Comparison of ENCODE assay signal across 8 mouse cellular contexts in the genomic region with DNA sequence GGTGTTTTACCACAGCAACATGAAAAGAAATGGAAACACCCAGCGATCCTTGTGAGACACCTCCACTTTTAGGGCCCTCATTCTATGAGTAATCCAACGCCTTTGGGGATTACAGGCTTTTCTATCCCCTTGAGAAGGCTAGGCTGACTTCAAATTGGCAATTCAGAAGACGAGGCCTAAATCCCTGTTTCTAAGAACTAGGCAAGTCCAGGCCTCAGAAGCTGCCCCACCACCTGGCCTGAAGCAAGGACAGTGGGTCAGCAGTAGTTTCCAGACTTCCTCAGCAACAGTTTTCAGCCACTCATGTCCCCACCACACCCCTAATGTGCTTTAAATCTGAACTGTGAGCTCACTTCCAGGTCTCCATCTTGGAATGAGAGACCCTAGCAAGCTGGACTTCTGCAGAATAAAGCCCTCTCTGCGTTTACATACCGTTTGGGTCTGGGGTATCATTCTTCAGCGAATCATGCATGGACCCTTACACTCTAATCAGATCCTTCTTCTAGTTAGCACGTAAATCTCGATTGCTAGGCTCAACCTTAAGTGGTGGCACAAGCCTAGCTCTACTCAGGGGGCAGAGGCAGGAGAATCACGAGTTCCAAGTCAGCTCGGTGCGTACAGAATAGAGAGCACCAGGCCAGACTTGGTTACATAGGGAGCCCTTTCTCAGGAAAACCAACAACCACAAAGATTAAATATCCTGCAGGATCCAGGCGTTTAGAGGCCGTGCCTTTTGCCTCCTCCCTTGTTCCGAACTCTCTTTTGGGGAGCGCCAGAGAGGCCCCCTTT. TPM values are rescaled to one million over a fixed set of nuclear protein-coding genes. Genes with fewer than 3 reads are reported as not detected.
DNase-seq lines count a peak whose midpoint lies in the region; ATAC-seq lines count a peak whose summit lies in the region.

No protein-coding gene starts in this region.

- 32% methylated on average over 15 of the region's 15 CpGs for WGBS in lung, embryonic 16.5 days
- WGBS in forebrain, embryonic 11.5 days, result 33% methylated on average over 15 of the region's 15 CpGs
- WGBS in stomach, embryonic 15.5 days, result 36% methylated on average over 15 of the region's 15 CpGs

- peak; percentile 13 for DNase-seq in adrenal gland, postnatal 14 days
- no peak for DNase-seq in adrenal gland, adult 2 months
- DNase-seq in lung, postnatal 4 days, result no peak
- peak; percentile 59 for DNase-seq in forebrain, embryonic 11.5 days (ENCODE audit: low spot score)
- peak; percentile 8 for DNase-seq in liver
- DNase-seq in retina, postnatal 1 day, result no peak

- H3K27me3 ChIP-seq in lung, embryonic 16.5 days (ENCODE audit: control insufficient read depth, insufficient read depth, low read depth, low read length), result no peaks in the 10 kb centered on the region
- no peaks in the 10 kb centered on the region for H3K27me3 ChIP-seq in forebrain, embryonic 11.5 days (ENCODE audit: control insufficient read depth, insufficient read depth, low read length)
- no peaks in the 10 kb centered on the region for H3K27me3 ChIP-seq in stomach, embryonic 15.5 days (replicated peaks)

- peak; percentile 2; the same call in 1 of the 2 replicates for ATAC-seq in lung, embryonic 16.5 days (ENCODE audit: low read depth)
- peak; percentile 19 for ATAC-seq in forebrain, embryonic 11.5 days (replicated peaks; ENCODE audit: low FRiP score)
- ATAC-seq in stomach, embryonic 15.5 days (ENCODE audit: insufficient read depth, low FRiP score, low read depth), result no peak; the same call in 1 of the 2 replicates

- peak overlapping the region; percentile 99 for H3K4me3 ChIP-seq in lung, embryonic 16.5 days (ENCODE audit: low read length)
- peak overlapping the region; percentile 76 for H3K4me3 ChIP-seq in forebrain, embryonic 11.5 days (ENCODE audit: low read depth, low read length)
- peak overlapping the region; percentile 100 for H3K4me3 ChIP-seq in stomach, embryonic 15.5 days (replicated peaks)

- no peaks in the 10 kb centered on the region for H3K36me3 ChIP-seq in lung, embryonic 16.5 days (ENCODE audit: control insufficient read depth, insufficient read depth, low read length)
- no peaks in the 10 kb centered on the region for H3K36me3 ChIP-seq in forebrain, embryonic 11.5 days (ENCODE audit: control insufficient read depth, insufficient read depth, low read length)
- H3K36me3 ChIP-seq in stomach, embryonic 15.5 days, result no peaks in the 10 kb centered on the region

- H3K27ac ChIP-seq in lung, embryonic 16.5 days (ENCODE audit: low read length), result peak overlapping the region; percentile 97
- H3K27ac ChIP-seq in forebrain, embryonic 11.5 days (ENCODE audit: low read depth, low read length), result peak overlapping the region; percentile 96
- H3K27ac ChIP-seq in stomach, embryonic 15.5 days, result peak overlapping the region; percentile 99

- H3K9me3 ChIP-seq in lung, embryonic 16.5 days (ENCODE audit: control insufficient read depth, low read length), result no peaks in the 10 kb centered on the region; the same call in 1 of the 2 replicates
- peaks cover 2% of the 10 kb centered on the region; the same call in 1 of the 2 replicates for H3K9me3 ChIP-seq in forebrain, embryonic 11.5 days (ENCODE audit: control insufficient read depth, low read length)
- H3K9me3 ChIP-seq in stomach, embryonic 15.5 days, result no peaks in the 10 kb centered on the region

- H3K4me1 ChIP-seq in lung, embryonic 16.5 days (replicated peaks; ENCODE audit: control insufficient read depth, insufficient read depth, low read length), result peaks cover 13% of the 10 kb centered on the region
- peaks cover 2% of the 10 kb centered on the region for H3K4me1 ChIP-seq in forebrain, embryonic 11.5 days (replicated peaks; ENCODE audit: control insufficient read depth, insufficient read depth, low read length)
- no peaks in the 10 kb centered on the region for H3K4me1 ChIP-seq in stomach, embryonic 15.5 days

- peak overlapping the region; percentile 72 for H3K4me2 ChIP-seq in lung, embryonic 16.5 days (ENCODE audit: low read depth, low read length)
- H3K4me2 ChIP-seq in forebrain, embryonic 11.5 days (ENCODE audit: low read depth, low read length, severe bottlenecking), result peak overlapping the region; percentile 60
- H3K4me2 ChIP-seq in stomach, embryonic 15.5 days, result peak overlapping the region; percentile 68

- H3K9ac ChIP-seq in lung, embryonic 16.5 days (ENCODE audit: low read length), result peak overlapping the region; percentile 99
- peak overlapping the region; percentile 83 for H3K9ac ChIP-seq in forebrain, embryonic 11.5 days (ENCODE audit: low read length)
- H3K9ac ChIP-seq in stomach, embryonic 15.5 days, result peak overlapping the region; percentile 43; the same call in 1 of the 2 replicates

RNA-seq across cellular contexts. Expression of a gene that starts 1.0 kb away (rescaled TPM):
- 133 and 134 TPM in 2 replicates for total RNA-seq in adrenal gland, postnatal 14 days (2021)
- 100 to 1,000 TPM; 140 to 156 TPM for total RNA-seq in adrenal gland, adult 2 months (2021)
- polyA plus RNA-seq in adrenal gland, adult 2 months (2012; rRNA removed), result 8.6 and 10.2 TPM in 2 replicates
- 355 and 360 TPM in 2 replicates for polyA plus RNA-seq in lung, embryonic 16.5 days (2015; fragmentation: Nextera tagmentation; extraction: Ambion mirVana)
- polyA plus RNA-seq in forebrain, embryonic 11.5 days (2014; fragmentation: Nextera tagmentation; extraction: Ambion mirVana), result 499 and 501 TPM in 2 replicates
- 284 and 313 TPM in 2 replicates for polyA plus RNA-seq in stomach, embryonic 15.5 days (2015; fragmentation: Nextera tagmentation; extraction: Ambion mirVana)

RNA-seq across cellular contexts. Expression of a gene that starts 12.2 kb away (rescaled TPM):
- total RNA-seq in adrenal gland, postnatal 14 days (2021), result 178 and 191 TPM in 2 replicates
- 100 to 1,000 TPM; 127 to 143 TPM for total RNA-seq in adrenal gland, adult 2 months (2021)
- 21.1 and 27.6 TPM in 2 replicates for polyA plus RNA-seq in adrenal gland, adult 2 months (2012; rRNA removed)
- polyA plus RNA-seq in lung, embryonic 16.5 days (2015; fragmentation: Nextera tagmentation; extraction: Ambion mirVana), result 298 and 313 TPM in 2 replicates
- 330 and 345 TPM in 2 replicates for polyA plus RNA-seq in forebrain, embryonic 11.5 days (2014; fragmentation: Nextera tagmentation; extraction: Ambion mirVana)
- 340 and 350 TPM in 2 replicates for polyA plus RNA-seq in stomach, embryonic 15.5 days (2015; fragmentation: Nextera tagmentation; extraction: Ambion mirVana)

RNA-seq across cellular contexts. Expression of a gene that starts 50.0 kb away (rescaled TPM):
- 103 and 113 TPM in 2 replicates for total RNA-seq in adrenal gland, postnatal 14 days (2021)
- 100 to 1,000 TPM; 136 to 159 TPM for total RNA-seq in adrenal gland, adult 2 months (2021)
- polyA plus RNA-seq in adrenal gland, adult 2 months (2012; rRNA removed), result 67.5 and 106 TPM in 2 replicates
- polyA plus RNA-seq in lung, embryonic 16.5 days (2015; fragmentation: Nextera tagmentation; extraction: Ambion mirVana), result 55.1 and 59.3 TPM in 2 replicates
- polyA plus RNA-seq in forebrain, embryonic 11.5 days (2014; fragmentation: Nextera tagmentation; extraction: Ambion mirVana), result 119 and 123 TPM in 2 replicates
- polyA plus RNA-seq in stomach, embryonic 15.5 days (2015; fragmentation: Nextera tagmentation; extraction: Ambion mirVana), result 61.9 and 63.7 TPM in 2 replicates

Comparison
In these comparisons a context has a peak if more than half of its experiments do, and no peak if none do; other contexts are left out.
1. DNase-seq: peak in adrenal gland, postnatal 14 days (single experiment), forebrain, embryonic 11.5 days (single experiment) and liver (single experiment); none in adrenal gland, adult 2 months (single experiment), lung, postnatal 4 days (0 of 2) and retina, postnatal 1 day (single experiment).
2. H3K9ac ChIP-seq: peak in every context shown above with its lines; median percentile 99 in lung, embryonic 16.5 days; 83 in forebrain, embryonic 11.5 days; 43 in stomach, embryonic 15.5 days.
3. RNA of a gene that starts 1.0 kb away (polyA plus RNA-seq): 499 to 501 TPM in forebrain, embryonic 11.5 days, 355 to 360 TPM in lung, embryonic 16.5 days and 284 to 313 TPM in stomach, embryonic 15.5 days; 8.6 to 10.2 TPM in adrenal gland, adult 2 months; every median in the first group is over 10 times any median in the second.
4. RNA of a gene that starts 12.2 kb away (polyA plus RNA-seq): 340 to 350 TPM in stomach, embryonic 15.5 days, 330 to 345 TPM in forebrain, embryonic 11.5 days and 298 to 313 TPM in lung, embryonic 16.5 days; 21.1 to 27.6 TPM in adrenal gland, adult 2 months; every median in the first group is over 10 times any median in the second.
5. Peak in every context shown above with its lines, with median percentiles within 50 percentile points of each other: H3K27ac ChIP-seq, H3K4me2 ChIP-seq and H3K4me3 ChIP-seq.